Mouse (Mus musculus): ENCODE data around the gene Defb6. TPM values are rescaled to one million over a fixed set of nuclear protein-coding genes. Genes with fewer than 3 reads are reported as not detected.

Gene Defb6
- not detected in 2 replicates for polyA plus RNA-seq (2014; fragmentation: Nextera tagmentation; extraction: Ambion mirVana)

DNA sequence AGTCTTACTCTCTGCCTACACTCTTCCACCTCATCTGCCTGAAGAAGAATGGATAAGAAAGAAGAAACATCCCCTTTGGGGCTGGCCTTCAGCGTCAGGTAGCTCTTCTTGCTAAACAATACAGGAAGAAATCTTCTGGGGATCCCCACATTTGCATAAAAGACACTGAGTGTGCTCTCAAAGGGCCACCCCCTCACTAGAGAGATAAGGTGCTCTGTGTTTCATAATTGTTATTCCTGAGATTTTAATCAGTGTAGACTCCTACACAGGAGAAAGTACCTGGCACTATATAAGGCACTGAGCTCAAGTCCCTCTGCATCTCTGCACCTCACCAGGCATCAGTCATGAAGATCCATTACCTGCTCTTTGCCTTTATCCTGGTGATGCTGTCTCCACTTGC is at the start of gene Defb6:
Gene Defb6 (plus strand): TSS at position 318 of the 400 bp plus-strand sequence.
- Histone ChIP-seq H3K9ac (ENCODE audit: low read depth, low read length) (no peak within 1 kb of the TSS), H3K27ac (ENCODE audit: low read depth, low read length) (no peak within 1 kb of the TSS), H3K4me3 (ENCODE audit: low read depth, low read length) (no peak within 1 kb of the TSS), H3K4me1 (replicated peaks; ENCODE audit: control insufficient read depth, insufficient read depth, low read length) (no peaks in the 10 kb centered on the region), H3K36me3 (ENCODE audit: control insufficient read depth, insufficient read depth, low read length) (no peaks in the 10 kb centered on the region), H3K4me2 (no peak within 1 kb of the TSS), H3K9me3 (ENCODE audit: control insufficient read depth, low read length) (no peaks in the 10 kb centered on the region), H3K27me3 (replicated peaks; ENCODE audit: control insufficient read depth, insufficient read depth, low read length) (no peaks in the 10 kb centered on the region)
- ATAC-seq (replicated peaks; ENCODE audit: low FRiP score): no peak
- WGBS: 66% methylated on average over 1 of the region's 1 CpGs
- DNase-seq (ENCODE audit: low spot score): no peak

DNA sequence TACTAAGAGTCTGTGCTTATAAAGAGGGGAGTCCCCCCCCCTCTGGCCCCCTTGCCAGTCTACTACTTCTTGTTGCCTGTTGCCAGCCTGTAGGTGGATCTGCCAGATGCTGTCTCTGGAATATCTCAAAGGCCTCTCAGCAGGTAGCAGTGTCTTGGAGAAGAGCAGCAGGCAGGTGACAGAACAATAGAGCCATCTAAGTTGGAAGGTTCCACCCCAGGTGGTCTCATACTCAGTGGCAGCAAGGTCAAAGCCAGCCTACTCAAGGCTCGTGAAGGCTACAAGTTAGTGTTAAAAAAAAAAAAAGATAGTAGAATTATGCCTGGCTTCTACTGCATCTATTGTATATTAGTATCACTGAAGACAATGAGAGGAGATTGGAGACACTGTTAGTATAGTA is 12.8 kb downstream of the Defb6 start:
- no peaks in the 10 kb centered on the region for H3K36me3 ChIP-seq (ENCODE audit: control insufficient read depth, insufficient read depth, low read length)
- ATAC-seq (replicated peaks; ENCODE audit: low FRiP score) (no peak), DNase-seq (ENCODE audit: low spot score) (no peak)
- H3K9ac ChIP-seq (ENCODE audit: low read depth, low read length): no peak overlapping the region
- H3K4me3 ChIP-seq (ENCODE audit: low read depth, low read length): no peak overlapping the region
- no peak overlapping the region for H3K27ac ChIP-seq (ENCODE audit: low read depth, low read length)
- WGBS: 55% methylated on average over 1 of the region's 1 CpGs
- H3K4me1 ChIP-seq (replicated peaks; ENCODE audit: control insufficient read depth, insufficient read depth, low read length): no peaks in the 10 kb centered on the region
- no peak overlapping the region for H3K4me2 ChIP-seq
- H3K9me3 ChIP-seq (ENCODE audit: control insufficient read depth, low read length): no peaks in the 10 kb centered on the region
- H3K27me3 ChIP-seq (replicated peaks; ENCODE audit: control insufficient read depth, insufficient read depth, low read length): no peaks in the 10 kb centered on the region

DNA sequence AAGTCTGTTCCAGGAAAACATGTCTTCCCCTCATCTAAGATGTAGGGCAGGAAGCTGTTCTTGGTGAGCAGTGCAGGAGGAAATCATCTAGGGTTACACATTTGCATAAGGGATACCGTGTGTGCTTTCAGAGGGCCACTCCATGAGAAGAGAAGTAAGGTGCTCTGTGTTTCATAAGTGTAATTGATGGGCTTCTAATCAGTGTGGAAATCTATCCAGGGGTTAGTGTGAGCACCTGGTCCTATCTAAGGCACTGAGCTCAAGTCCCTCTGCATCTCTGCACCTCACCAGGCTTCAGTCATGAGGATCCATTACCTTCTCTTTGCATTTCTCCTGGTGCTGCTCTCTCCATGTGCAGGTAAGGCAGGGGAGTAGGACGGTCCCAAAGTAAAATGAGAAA is 14.3 kb downstream of the Defb6 start, which contains the start of gene Defb46:
Gene Defb46 (plus strand): TSS at position 301 of the 400 bp plus-strand sequence.
- 66% methylated on average over 2 of the region's 2 CpGs for WGBS
- no peaks in the 10 kb centered on the region for H3K4me1 ChIP-seq (replicated peaks; ENCODE audit: control insufficient read depth, insufficient read depth, low read length)
- no peaks in the 10 kb centered on the region for H3K27me3 ChIP-seq (replicated peaks; ENCODE audit: control insufficient read depth, insufficient read depth, low read length)
- no peaks in the 10 kb centered on the region for H3K9me3 ChIP-seq (ENCODE audit: control insufficient read depth, low read length)
- ATAC-seq (replicated peaks; ENCODE audit: low FRiP score) (no peak), DNase-seq (ENCODE audit: low spot score) (no peak)
- no peaks in the 10 kb centered on the region for H3K36me3 ChIP-seq (ENCODE audit: control insufficient read depth, insufficient read depth, low read length)
- no peak within 1 kb of the TSS for H3K4me2 ChIP-seq
- H3K4me3 ChIP-seq (ENCODE audit: low read depth, low read length): no peak within 1 kb of the TSS
- H3K27ac ChIP-seq (ENCODE audit: low read depth, low read length): no peak within 1 kb of the TSS
- H3K9ac ChIP-seq (ENCODE audit: low read depth, low read length): no peak within 1 kb of the TSS

DNA sequence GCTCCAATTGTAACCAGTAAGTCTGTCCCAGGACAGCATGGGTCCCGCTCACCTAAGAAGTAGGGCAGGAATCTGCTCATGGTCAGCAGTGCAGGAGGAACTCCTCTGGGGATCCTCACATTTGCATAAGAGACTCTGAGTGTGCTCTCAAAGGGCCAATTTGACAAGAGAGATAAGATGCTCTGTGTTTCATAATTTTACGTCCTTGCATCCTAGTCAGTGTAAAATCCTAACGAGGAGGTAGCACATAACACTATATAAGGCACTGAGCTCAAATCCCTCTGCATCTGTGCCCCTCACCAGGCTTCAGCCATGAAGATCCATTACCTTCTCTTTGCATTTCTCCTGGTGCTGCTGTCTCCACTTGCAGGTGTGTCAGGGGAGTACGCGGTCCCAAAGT is 22.0 kb downstream of the Defb6 start, which contains the start of gene Defb5:
Gene Defb5 (plus strand): TSS at position 301 of the 400 bp plus-strand sequence.
- no peak within 1 kb of the TSS for H3K9ac ChIP-seq (ENCODE audit: low read depth, low read length)
- WGBS: 83% methylated on average over 5 of the region's 5 CpGs
- no peak within 1 kb of the TSS for H3K4me3 ChIP-seq (ENCODE audit: low read depth, low read length)
- H3K9me3 ChIP-seq (ENCODE audit: control insufficient read depth, low read length): no peaks in the 10 kb centered on the region
- H3K4me1 ChIP-seq (replicated peaks; ENCODE audit: control insufficient read depth, insufficient read depth, low read length): no peaks in the 10 kb centered on the region
- H3K27me3 ChIP-seq (replicated peaks; ENCODE audit: control insufficient read depth, insufficient read depth, low read length): no peaks in the 10 kb centered on the region
- no peaks in the 10 kb centered on the region for H3K36me3 ChIP-seq (ENCODE audit: control insufficient read depth, insufficient read depth, low read length)
- H3K4me2 ChIP-seq: no peak within 1 kb of the TSS
- DNase-seq (ENCODE audit: low spot score) (no peak), ATAC-seq (replicated peaks; ENCODE audit: low FRiP score) (no peak)
- H3K27ac ChIP-seq (ENCODE audit: low read depth, low read length): no peak within 1 kb of the TSS

DNA sequence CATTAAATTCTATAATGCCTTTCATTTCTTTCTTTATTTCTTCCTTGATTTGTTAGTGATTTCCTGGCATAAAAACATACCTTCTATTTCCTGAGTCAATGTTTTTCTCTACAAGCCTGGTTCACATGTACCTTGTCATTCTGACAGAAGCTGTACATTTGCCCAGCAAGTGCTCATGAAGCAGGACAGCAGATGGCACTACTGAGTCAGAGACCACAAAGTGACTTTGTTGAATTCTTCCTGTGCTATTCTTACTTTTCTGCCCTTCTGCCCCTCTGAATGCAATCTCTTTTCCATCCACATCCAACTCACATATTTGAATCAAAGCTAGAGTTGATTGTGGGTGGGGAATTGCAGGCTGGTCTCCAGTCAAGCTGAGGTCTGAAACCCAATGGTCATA is 32.9 kb downstream of the Defb6 start:
- H3K27me3 ChIP-seq (replicated peaks; ENCODE audit: control insufficient read depth, insufficient read depth, low read length): no peaks in the 10 kb centered on the region
- peaks cover 2% of the 10 kb centered on the region; the same call in 1 of the 2 replicates for H3K9me3 ChIP-seq (ENCODE audit: control insufficient read depth, low read length)
- H3K4me3 ChIP-seq (ENCODE audit: low read depth, low read length): no peak overlapping the region
- no peak overlapping the region for H3K9ac ChIP-seq (ENCODE audit: low read depth, low read length)
- DNase-seq (ENCODE audit: low spot score): no peak
- no peak overlapping the region for H3K4me2 ChIP-seq
- no peaks in the 10 kb centered on the region for H3K36me3 ChIP-seq (ENCODE audit: control insufficient read depth, insufficient read depth, low read length)
- H3K27ac ChIP-seq (ENCODE audit: low read depth, low read length): no peak overlapping the region
- no peak for ATAC-seq (replicated peaks; ENCODE audit: low FRiP score)
- no peaks in the 10 kb centered on the region for H3K4me1 ChIP-seq (replicated peaks; ENCODE audit: control insufficient read depth, insufficient read depth, low read length)

DNA sequence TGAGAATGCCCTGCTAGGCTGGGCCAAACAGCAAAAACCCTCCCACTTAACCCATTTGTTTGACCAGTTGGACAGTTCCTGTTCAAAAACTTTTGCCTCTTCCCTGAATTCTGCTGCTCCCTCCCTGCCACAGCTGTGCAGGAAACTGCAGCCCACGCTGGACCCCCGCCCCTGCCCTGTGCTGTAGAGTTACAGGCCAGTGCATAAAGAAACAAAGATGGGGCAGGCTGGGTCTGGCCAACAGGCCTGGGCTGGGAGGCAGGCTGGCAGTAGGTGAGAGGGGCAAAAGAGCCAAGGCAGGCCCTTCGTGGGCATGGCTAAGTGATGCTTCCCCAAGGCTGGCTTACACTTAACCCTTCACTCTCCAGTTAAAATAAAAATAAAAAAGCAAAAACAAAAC is 34.4 kb downstream of the Defb6 start:
- ATAC-seq (replicated peaks; ENCODE audit: low FRiP score): no peak
- no peak overlapping the region for H3K9ac ChIP-seq (ENCODE audit: low read depth, low read length)
- H3K4me2 ChIP-seq: no peak overlapping the region
- H3K4me1 ChIP-seq (replicated peaks; ENCODE audit: control insufficient read depth, insufficient read depth, low read length): no peaks in the 10 kb centered on the region
- no peaks in the 10 kb centered on the region for H3K27me3 ChIP-seq (replicated peaks; ENCODE audit: control insufficient read depth, insufficient read depth, low read length)
- 53% methylated on average over 3 of the region's 3 CpGs for WGBS
- H3K4me3 ChIP-seq (ENCODE audit: low read depth, low read length): no peak overlapping the region
- no peak overlapping the region for H3K27ac ChIP-seq (ENCODE audit: low read depth, low read length)
- no peaks in the 10 kb centered on the region for H3K36me3 ChIP-seq (ENCODE audit: control insufficient read depth, insufficient read depth, low read length)
- DNase-seq (ENCODE audit: low spot score): no peak
- H3K9me3 ChIP-seq (ENCODE audit: control insufficient read depth, low read length): peaks cover 2% of the 10 kb centered on the region; the same call in 1 of the 2 replicates

Other genes starting within 250 kb of the Defb6 start
- gene Defb40, start 247.2 kb upstream of the Defb6 start, polyA plus RNA-seq (2014; fragmentation: Nextera tagmentation; extraction: Ambion mirVana): not detected in 2 replicates
- gene Defb37, start 234.4 kb upstream of the Defb6 start, polyA plus RNA-seq (2014; fragmentation: Nextera tagmentation; extraction: Ambion mirVana): not detected in 2 replicates
- not detected in 2 replicates for gene Defb38, start 198.9 kb upstream of the Defb6 start, polyA plus RNA-seq (2014; fragmentation: Nextera tagmentation; extraction: Ambion mirVana)
- gene Defb39, start 160.7 kb upstream of the Defb6 start, polyA plus RNA-seq (2014; fragmentation: Nextera tagmentation; extraction: Ambion mirVana): not detected in 2 replicates
- gene Defb12, start 110.6 kb upstream of the Defb6 start, polyA plus RNA-seq (2014; fragmentation: Nextera tagmentation; extraction: Ambion mirVana): not detected in 2 replicates
- gene Defb34, start 101.7 kb upstream of the Defb6 start, polyA plus RNA-seq (2014; fragmentation: Nextera tagmentation; extraction: Ambion mirVana): not detected in 2 replicates
- not detected in 2 replicates for gene Gm45826, start 84.7 kb upstream of the Defb6 start, polyA plus RNA-seq (2014; fragmentation: Nextera tagmentation; extraction: Ambion mirVana)
- not detected in 2 replicates for gene Defb14, start 31.1 kb upstream of the Defb6 start, polyA plus RNA-seq (2014; fragmentation: Nextera tagmentation; extraction: Ambion mirVana)
- gene Defb4, start 26.8 kb upstream of the Defb6 start, polyA plus RNA-seq (2014; fragmentation: Nextera tagmentation; extraction: Ambion mirVana): not detected in 2 replicates
- not detected in 2 replicates for gene Defb46, start 14.4 kb downstream of the Defb6 start, polyA plus RNA-seq (2014; fragmentation: Nextera tagmentation; extraction: Ambion mirVana)
- gene Defb5, start 22.1 kb downstream of the Defb6 start, polyA plus RNA-seq (2014; fragmentation: Nextera tagmentation; extraction: Ambion mirVana): not detected in 2 replicates
- not detected in 2 replicates for gene Defb3, start 67.9 kb downstream of the Defb6 start, polyA plus RNA-seq (2014; fragmentation: Nextera tagmentation; extraction: Ambion mirVana)
- gene Defb8, start 222.1 kb downstream of the Defb6 start, polyA plus RNA-seq (2014; fragmentation: Nextera tagmentation; extraction: Ambion mirVana): not detected in 2 replicates

All from liver, embryonic 11.5 days (tissue).